Mouse (Mus musculus) hematopoietic stem cell, adult 5-6 weeks (primary cell): ENCODE results near the gene Pus7l. TPM values are rescaled to one million over a fixed set of nuclear protein-coding genes. Genes with fewer than 3 reads are reported as not detected.
"Not testable (repeated sequence)": the region's sequence is repeated elsewhere in the genome, so short reads cannot be mapped to it uniquely, and the experiment has no call there.

Experiments used
- ATAC-seq, 2 experiments: fragments of 125-278 bp in 1 of 2; replicated peaks in 1 of 2; 2 replicates each; pipeline ENCODE4 v1.8.0; 2016 to 2017; ENCODE audit warnings: inconsistent platforms in 2 of 2, mild to moderate bottlenecking in 2 of 2, moderate number of reproducible peaks in 2 of 2, low read depth in 1 of 2, moderate TSS enrichment in 1 of 2; ENCODE audit not compliant: low FRiP score in 2 of 2, poor library complexity in 2 of 2, severe bottlenecking in 2 of 2, insufficient read depth in 1 of 2, low TSS enrichment in 1 of 2
- total RNA-seq: library from RNA; stranded (forward); fragments of 172-1452, 232-1000 nt; gene quantifications from 2 replicates; pipeline ENCODE4 v1.2.3, GENCODE M21; 2017

The Pus7l gene
- total RNA-seq, 1 experiment from 2014 or later, result 15.9 TPM

DNA sequence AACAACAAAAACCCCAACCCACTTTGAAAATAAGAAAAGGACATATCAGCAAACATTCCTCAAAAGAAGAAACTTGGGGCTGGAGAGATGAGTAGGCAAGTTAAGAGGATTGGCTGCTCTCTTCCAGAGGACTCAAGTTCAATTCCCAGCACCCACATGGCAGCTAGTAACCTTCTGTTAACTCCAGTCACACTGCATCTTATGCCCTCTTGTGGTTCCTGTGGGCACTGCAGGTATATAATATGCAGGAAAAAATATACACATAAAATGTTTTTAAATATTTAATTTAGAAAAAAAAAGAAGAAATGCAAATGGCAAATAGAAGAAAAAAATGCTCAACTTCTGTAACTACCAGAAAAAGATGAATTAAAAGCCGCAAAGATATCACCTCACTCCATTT, 48.9 kb downstream of the Pus7l start:
- ATAC-seq, result no peak

GRCm38 (mm10) chr15:94489433-94489832, 53.9 kb downstream of the Pus7l start:
- no peak for ATAC-seq

GRCm38 (mm10) chr15:94488028-94488427, 55.3 kb downstream of the Pus7l start:
- not testable (repeated sequence) for ATAC-seq

DNA sequence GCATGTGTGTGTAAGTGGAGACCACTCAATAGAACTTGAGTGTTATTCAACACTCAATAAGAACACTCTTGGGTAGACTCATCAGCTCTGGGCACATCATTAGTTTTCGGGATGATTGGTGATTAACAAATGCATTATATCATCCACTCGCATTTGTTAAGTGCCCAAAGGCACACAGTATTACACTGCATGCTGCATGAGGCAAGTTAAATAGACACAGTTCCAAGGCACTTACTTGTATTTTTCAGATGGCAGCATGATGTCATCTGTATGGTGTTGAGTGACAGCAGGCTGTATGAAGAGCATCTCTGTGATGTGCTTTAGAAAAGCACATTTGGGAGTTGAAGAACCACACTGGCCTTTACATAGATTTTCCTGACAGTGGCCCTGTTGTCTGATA, 60.8 kb downstream of the Pus7l start:
- no peak for ATAC-seq

- no peak for ATAC-seq
Observed at GRCm38 (mm10) chr15:94480792-94481191, 62.6 kb downstream of the Pus7l start.

- no peak for ATAC-seq
Observed at GRCm38 (mm10) chr15:94480248-94480647, 63.1 kb downstream of the Pus7l start.

DNA sequence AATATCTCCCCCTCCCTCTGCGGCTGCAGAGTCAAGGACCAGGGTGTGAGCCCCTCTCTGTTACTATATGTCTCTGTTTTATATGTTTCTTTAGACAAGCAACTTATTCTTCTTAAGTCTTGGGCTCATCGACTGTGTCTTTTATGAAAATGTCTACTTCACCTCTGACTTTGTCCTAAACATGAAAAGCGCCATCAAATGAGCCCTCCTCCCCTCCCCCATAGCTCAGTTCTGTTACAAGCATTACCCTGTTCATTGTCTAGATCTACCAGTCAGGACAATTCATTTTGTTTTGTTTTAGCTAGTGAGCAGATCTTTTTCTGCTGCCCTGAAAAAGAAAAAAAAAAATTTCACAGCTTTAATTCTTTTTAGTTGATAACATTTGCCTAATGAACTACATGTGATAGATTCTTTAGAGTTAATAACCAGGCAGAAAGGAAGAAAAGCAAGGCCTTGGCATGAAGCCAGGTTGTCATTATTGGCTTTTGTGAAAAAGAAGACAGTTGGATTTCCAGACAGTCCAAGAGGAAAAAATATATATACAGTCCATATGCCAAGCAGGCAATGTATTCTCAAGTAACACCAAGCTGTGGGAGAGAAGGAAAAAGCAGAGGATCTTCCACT, 63.7 kb downstream of the Pus7l start:
- no peak for ATAC-seq

DNA sequence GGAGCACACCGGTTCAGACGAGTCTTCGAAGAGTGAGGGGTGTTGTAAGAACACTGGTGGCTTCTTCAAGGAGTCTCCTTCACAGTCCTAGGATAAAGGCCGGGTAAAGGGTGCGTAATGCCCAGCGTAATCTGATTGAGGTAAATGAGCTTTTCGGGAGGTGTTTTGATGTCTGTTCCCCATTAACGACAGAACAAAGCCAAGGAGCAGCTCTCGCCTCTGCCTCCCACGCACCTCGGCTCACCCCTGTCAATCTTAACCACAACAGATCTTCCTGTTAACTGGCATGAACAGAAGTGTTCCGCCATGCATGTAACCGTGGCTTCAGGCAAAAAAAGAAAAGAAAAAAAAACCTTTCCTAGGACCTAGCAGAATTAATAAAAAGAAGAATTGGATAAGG, 64.6 kb downstream of the Pus7l start:
- ATAC-seq, result peak; percentile 86 to 90

GRCm38 (mm10) chr15:94477287-94477686, 66.1 kb downstream of the Pus7l start:
- no peak for ATAC-seq

- ATAC-seq, result no peak
Observed at GRCm38 (mm10) chr15:94475975-94476374, 67.4 kb downstream of the Pus7l start.

Other genes with a start within 250 kb of the Pus7l start
- gene Adamts20, start 78.1 kb downstream of the Pus7l start, total RNA-seq, result not detected in 2 replicates
- gene Irak4, start 96 bp upstream of the Pus7l start, total RNA-seq, result 23.5 and 29.9 TPM in 2 replicates
- gene Twf1, start 46.3 kb upstream of the Pus7l start, total RNA-seq, result 34.8 and 55.3 TPM in 2 replicates
- gene Tmem117, start 85.7 kb upstream of the Pus7l start, total RNA-seq, result 0.38 TPM in 1 of 2 replicates, not detected in the other